Mouse (Mus musculus) testis, postnatal 14 days (tissue): Measurements from ENCODE around the gene Dnpep.

ENCODE experiments used
- DNase-seq: peaks from one replicate; pipeline ENCODE4 v3.0.0; 2021; ENCODE audit warnings: low spot score

Gene Dnpep

GRCm38 (mm10) chr1:75317241-75318201 is at the start of gene Dnpep:
TSS of gene Dnpep (minus strand) at chr1:75317990.
- peak; percentile 100 for DNase-seq

DNA sequence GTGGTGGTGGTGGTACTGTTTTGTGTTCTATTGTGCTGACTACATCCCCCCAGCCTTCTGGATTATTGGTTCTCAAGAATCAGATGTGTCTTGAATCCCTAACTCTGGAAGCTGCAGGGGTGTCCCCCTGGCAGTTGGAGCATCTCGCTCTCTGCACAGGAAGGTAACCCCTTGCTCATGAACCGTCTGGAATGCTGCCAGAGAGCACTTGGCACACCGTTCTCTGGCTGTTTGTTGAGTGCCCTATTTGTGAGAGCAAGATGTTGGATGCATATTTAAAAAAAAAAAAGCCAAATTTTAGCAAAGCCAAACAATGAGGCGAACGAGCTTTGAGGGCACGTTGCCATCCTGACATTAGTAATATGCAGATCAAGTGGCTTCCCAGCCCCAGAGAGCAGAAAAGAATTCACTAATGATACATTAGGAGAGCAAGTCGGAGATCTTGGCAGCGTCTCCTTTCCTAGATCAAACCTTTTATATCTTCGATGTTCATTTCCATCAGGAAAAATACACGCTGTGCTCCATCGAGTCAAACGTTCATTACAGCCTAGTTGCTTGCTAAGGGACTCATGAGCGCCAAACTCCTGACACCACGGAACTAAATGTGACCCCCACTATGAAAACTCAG is 47.8 kb upstream of the Dnpep start:
- no peak for DNase-seq

DNA sequence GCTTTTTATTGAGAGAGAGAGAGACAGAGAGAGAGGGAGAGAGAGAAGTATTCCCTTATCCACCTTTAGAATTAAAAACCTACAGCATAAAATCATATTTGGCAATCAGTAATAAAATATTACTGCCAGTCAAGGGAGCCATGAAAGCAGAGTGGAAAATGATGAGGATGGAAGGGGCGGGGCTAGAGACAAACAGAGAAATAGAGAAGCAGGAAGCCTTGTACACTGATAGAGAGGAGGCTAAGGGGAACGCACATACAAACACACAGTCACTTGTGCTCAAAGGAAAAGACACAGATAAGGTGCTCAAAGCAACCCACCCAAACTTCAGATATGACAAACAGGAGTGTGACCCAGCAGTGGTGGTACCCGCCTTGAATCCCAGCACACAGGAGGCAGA is 46.1 kb upstream of the Dnpep start:
- no peak for DNase-seq

GRCm38 (mm10) chr1:75361750-75362149 is 44.0 kb upstream of the Dnpep start:
- no peak for DNase-seq

DNA sequence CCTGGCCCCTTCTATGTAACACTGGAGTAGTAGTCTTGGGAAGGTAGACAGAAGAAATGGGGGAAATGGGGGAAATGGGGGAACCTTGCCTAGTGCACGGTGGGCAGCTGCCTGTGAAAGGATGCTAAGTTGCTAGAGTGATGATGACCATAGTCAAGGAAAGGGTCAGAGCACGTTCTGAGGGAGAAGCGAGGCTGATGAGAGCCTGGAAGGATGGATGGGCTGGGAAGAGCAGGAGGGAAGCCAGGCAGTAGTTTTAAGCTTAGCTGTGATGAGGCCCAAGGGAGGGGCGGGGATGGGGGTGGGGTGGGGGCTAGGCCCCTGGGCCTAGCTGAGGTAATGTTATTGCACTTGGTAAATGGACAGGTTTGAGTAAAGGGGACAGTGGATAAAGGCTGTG is 43.3 kb upstream of the Dnpep start:
- no peak for DNase-seq

DNA sequence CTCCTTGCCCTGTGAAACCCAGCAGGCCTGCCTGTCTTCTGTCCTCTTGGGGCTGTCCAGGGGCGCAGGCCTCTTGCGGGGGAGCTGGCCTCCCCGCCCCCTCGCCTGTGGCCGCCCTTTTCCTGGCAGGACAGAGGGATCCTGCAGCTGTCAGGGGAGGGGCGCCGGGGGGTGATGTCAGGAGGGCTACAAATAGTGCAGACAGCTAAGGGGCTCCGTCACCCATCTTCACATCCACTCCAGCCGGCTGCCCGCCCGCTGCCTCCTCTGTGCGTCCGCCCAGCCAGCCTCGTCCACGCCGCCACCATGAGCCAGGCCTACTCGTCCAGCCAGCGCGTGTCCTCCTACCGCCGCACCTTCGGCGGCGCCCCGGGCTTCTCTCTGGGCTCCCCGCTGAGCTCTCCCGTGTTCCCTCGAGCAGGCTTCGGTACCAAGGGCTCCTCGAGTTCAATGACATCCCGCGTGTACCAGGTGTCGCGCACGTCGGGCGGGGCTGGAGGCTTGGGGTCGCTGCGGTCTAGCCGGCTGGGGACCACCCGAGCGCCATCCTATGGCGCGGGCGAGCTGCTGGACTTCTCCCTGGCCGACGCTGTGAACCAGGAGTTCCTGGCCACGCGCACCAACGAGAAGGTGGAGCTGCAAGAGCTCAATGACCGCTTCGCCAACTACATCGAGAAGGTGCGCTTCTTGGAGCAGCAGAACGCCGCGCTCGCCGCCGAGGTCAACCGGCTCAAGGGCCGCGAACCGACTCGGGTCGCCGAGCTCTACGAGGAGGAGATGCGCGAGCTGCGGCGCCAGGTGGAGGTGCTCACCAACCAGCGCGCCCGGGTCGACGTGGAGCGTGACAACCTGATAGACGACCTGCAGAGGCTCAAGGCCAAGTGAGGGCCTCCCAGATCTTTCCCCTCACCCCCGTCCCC is 42.6 kb upstream of the Dnpep start, which contains the start of gene Des:
Gene Des (plus strand): TSS at position 218 of the 920 bp plus-strand sequence.
- peak; percentile 51 for DNase-seq

- no peak for DNase-seq
Observed at GRCm38 (mm10) chr1:75359346-75359745, 41.6 kb upstream of the Dnpep start.

DNA sequence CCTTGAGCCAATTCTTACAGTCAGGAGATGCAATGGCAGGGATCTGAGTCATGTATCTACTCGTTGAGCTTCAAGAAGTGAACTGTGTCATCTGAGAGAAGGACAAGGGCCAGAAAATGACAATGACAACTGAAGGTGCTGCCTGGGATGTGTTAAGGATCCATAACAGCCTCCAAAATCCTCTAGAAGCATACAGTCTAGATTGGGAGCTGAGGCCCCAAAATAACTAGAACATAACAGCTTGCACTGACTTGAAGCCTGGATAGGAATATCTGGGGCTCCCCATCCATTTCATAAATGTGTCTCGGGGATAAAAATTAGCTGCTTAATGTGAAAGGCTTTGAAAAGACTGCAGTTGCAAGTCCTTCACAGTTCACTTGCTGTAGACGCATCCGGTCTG is 40.2 kb upstream of the Dnpep start:
- DNase-seq = no peak

GRCm38 (mm10) chr1:75357261-75357660 is 39.5 kb upstream of the Dnpep start:
- DNase-seq = no peak

GRCm38 (mm10) chr1:75349275-75349674 is 31.5 kb upstream of the Dnpep start:
- no peak for DNase-seq

- DNase-seq = no peak
Observed at GRCm38 (mm10) chr1:75347279-75347678, 29.5 kb upstream of the Dnpep start.

- DNase-seq = no peak
Observed at GRCm38 (mm10) chr1:75345036-75345935, 27.5 kb upstream of the Dnpep start.

GRCm38 (mm10) chr1:75344291-75345035 is 26.7 kb upstream of the Dnpep start:
- no peak for DNase-seq

DNA sequence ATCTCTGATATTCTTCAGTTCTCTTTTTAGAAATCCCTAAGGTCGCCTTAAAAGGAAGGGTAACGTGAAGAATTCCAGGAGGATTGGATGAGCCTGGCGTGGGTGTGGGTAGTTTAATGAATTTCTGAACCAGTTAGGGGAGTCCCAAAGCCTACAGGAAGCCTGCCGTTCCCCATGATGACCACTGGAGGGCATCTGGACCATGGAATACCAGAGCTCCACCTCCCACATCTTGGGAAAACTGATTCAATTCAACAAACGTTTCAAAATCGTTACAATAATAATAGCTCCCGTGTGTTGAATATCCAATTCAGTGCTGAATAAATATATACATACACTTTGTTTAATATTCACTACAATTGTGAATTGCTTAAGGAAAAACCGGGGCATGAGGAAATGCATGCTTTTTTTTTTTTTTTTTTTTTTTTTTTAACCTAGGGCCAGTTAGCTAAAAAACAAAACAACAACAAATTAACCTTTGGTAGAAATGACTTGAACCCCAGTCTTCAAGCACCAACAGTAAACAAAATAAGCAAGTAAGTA is 25.2 kb upstream of the Dnpep start:
- DNase-seq = peak; percentile 47

DNA sequence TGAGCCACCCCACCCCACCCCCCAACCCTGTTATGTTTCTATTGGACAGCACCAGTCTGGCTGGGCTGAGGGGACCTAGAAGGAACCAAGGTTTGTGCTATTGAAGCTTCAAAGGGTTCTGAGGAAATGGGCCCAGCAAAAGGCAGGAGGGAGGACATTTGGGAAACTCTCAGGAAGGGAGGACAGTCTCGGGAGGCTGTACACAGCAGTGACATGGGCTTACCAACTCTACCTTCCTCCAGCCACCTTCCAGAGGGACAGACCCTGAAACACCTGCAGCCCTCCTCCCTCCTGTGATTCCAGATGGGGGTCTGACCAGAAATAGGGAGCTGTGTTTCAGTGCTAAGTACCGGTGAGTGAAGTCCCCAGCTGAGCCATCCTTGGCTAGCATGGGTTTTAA is 22.7 kb upstream of the Dnpep start:
- DNase-seq = no peak

GRCm38 (mm10) chr1:75339337-75339736 is 21.5 kb upstream of the Dnpep start:
- DNase-seq = no peak

DNA sequence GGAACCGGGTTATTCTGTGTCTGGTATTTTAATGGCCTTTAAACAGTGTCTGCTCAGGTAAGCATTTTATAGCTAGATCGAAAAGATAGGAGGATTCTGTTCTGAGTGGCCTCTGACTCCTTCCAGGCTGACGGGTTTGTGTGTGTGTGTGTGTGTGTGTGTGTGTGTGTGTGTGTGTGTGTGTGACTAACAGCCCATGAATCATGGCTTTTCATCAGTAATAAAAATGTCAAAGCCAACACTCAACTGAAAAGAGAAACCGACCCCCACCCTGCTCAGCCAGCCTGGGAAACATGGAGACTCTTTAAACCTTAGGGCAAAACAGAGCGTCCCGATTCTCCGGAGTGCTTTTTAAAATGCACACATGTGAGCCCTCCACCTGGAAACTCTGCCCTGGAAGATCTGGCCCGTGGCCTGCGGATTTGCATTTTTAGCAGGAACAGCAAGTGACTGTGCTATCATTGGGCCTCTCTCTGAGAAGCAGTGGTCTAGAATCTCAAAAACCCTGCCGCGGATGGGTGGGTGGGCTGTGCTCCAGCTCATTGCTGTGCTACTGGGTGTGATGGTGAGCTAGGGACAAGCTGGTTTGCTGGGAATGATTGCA is 20.4 kb upstream of the Dnpep start:
- DNase-seq = no peak

DNA sequence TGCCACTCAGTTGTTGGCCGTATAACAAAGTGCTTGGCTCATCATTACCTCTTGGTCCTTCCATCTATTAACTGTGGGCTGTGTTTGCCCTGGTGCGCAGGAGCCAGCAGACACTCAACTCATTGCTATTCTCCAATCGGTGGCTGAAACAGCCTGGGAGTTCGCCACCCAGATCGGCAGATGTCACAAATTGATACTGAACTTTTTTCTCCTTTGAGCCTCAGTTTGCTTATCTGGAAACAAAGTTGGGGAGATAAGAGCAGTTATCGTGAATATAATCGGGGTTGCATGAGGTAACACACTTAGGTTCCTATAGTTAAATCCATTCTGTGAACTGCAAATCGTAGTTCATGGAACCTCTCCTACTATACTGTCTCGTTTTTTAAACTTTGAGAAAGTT is 19.3 kb upstream of the Dnpep start:
- no peak for DNase-seq

- no peak for DNase-seq
Observed at GRCm38 (mm10) chr1:75336461-75336860, 18.7 kb upstream of the Dnpep start.

- no peak for DNase-seq
Observed at GRCm38 (mm10) chr1:75331271-75331670, 13.5 kb upstream of the Dnpep start.
